Mouse (Mus musculus) retina, postnatal 1 day (tissue): ENCODE measurements at regions not wholly inside any gene's neighbourhood (a gene's known extent, or its start where the extent isn't known, plus 50 kb on each side); places are given as distances from the start of the nearest gene placed in this dataset.
A peak's percentile ranks its signal among the peaks of the same experiment; 100 is the strongest.

Experiments used
- DNase-seq: peaks from one replicate; pipeline ENCODE4 v3.0.0-alpha.2; 2012

DNA sequence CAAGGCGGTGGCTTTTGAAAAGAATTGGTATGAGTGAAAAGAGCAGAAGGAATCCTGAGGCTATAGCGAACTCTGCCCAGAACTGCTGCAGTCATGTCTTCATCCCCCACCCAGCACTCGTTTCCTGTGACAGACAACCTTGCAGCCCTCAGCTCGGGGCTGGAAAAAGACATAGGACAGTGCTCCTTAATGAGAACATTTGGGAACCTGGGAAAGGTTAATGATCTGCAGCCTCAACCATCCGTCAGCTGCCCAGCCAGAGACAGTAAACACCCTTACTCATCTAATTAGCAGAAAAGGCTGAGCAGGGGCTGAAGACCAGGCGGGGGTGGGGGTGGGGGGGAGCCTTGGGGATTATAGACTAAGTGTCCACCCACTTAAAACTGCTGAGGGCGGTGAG is 76.3 kb upstream of the Arhgap36 start:
- DNase-seq = peak; percentile 29

DNA sequence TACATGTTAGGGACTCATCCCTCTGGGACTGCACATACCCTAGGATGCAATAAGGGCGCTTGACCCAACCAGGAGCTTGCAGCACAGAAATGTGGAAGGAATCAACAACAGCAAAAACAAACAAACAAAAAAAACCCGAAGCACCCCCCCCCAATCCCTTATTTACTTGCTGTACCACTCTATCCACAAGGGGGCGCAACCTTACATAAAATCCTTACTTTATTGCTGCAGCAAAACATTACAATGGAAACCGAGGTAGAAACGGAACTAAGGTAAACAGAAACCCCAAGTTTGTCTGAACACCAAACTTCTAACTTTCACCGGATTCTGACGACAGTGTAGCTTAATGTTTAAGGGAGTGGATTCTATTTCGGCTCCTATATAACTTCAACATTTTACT is 86.7 kb upstream of the Arhgap36 start:
- DNase-seq = peak; percentile 57

DNA sequence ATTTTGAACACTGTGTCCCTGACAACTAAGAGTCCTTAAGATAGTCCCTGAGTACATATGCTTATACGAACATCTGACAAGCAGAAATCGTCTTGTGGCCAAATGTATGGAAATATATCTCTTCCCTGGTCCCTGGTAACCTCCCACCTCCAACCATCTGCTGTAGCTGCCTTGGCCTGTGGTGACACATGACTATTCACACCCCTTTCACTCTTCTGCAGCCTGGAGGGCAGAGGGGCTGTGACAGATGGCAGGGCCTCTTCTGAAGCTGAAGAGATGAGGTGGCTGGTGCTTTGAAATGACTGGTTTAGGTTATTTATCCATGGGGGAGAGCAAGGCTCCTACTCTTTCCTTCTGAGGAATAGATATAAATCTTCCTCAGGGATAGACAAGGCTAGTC is 82.3 kb upstream of the Enox2 start:
- peak; percentile 31 for DNase-seq

GRCm38 (mm10) chrX:49369404-49369803 is 81.3 kb upstream of the Enox2 start:
- peak; percentile 21 for DNase-seq

- no peak for DNase-seq
Measured at GRCm38 (mm10) chrX:49346451-49346850, 58.4 kb upstream of the Enox2 start.
